Mouse (Mus musculus) monocyte, adult 2 months (primary cell): ENCODE measurements around the gene Pam.
"Not testable (repeated sequence)": the region's sequence is repeated elsewhere in the genome, so short reads cannot be mapped to it uniquely, and the experiment has no call there.

Experiments
- DNase-seq, 2 experiments: peaks; one replicate each; pipeline ENCODE4 v3.0.0; 2022; ENCODE audit warnings: low spot score in 2 of 2, low read depth in 1 of 2

The Pam gene

DNA sequence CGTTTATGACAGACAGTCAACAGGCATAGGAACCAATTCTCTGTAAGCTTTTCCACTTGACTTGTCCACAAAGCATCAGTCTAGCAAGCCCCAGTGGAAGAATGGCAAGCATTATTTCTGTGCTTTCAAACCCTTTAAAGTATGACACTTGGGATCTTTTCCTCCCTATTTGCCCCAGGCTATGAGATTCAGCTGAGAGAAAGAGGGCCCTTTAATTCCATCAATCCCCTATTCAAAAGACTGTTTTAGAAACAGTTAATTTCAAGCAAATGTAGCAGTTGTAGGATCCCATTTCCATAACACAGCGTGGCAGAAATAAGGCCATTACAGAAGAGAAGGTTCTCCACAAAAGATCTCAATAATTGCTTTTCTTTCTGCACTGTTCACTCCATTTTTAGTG is 53.0 kb downstream of the Pam start:
- DNase-seq = no peak

DNA sequence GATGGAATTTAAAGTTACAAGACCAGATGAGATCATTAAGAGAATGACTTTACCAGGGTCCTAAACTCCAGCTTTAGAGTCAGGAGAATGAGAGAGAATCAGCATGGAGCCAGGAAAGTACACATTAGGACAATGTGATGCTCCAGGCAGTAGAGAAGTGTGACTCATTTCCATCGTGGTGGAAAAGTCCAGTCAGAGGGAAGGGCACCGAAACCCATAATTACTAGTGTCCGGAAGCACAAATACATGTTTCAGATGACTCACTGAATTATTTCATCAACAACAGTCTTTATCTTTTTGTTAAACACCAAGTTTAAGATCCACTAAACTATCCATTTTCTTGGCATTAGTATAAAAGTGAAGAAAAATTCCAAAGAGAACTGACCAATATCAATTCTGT is 57.2 kb downstream of the Pam start:
- DNase-seq = no peak

DNA sequence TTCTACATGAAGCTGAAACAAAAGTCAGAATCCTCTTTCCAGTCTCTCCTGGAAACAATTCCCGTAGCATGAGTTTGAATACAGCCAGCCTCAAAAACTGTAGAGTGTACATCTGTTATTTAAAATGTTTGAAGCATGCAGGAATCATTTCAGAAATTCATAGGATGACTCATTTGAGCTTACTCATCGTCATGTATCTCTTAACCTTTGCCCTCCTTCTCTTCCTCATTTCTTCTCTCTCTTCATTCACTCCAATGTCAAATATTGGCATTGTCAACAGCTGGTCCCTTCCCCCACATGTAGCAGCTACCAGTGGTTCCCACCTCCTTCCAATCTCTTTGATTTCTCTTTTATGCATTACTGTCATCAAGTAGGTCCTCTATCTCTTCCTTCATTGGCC is 59.7 kb downstream of the Pam start:
- no peak for DNase-seq

DNA sequence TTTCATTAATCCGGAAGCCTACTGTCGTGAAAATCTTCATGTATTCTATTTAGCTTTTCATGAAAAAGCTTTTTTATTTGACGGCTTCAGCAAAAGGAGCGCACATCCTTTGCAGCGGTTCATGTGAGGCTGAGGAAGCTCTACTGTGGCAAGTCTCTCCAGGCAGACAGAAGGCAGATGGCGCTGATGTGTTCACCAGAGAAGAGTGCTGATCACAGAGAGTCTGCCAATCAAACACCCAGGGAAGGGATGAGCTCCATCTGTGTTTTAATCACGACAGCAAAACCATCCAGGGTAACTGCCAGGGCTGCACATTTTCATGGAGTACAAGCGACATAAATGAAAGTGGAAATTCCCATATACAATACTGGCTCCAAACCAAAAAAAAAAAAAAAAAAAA is 63.6 kb downstream of the Pam start:
- DNase-seq = no peak

DNA sequence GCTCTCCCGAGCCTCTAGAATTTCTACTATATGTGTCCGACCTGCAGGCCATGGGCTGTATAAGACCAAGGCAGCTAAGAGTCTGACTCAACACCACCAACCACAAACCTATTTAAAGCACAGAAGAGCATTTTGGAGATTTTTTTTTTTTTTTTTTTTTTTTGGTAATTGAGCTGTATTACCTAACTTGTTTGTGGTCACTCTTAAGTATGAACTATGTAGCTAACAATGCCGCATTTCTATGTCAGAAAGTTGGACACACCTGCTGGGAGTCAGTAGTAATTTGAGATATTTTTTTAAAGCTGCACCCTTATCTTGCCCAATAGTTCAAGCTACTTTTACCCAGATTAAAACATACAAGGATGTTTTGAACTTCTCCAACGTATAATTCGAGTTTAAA is 66.4 kb downstream of the Pam start:
- DNase-seq = no peak

DNA sequence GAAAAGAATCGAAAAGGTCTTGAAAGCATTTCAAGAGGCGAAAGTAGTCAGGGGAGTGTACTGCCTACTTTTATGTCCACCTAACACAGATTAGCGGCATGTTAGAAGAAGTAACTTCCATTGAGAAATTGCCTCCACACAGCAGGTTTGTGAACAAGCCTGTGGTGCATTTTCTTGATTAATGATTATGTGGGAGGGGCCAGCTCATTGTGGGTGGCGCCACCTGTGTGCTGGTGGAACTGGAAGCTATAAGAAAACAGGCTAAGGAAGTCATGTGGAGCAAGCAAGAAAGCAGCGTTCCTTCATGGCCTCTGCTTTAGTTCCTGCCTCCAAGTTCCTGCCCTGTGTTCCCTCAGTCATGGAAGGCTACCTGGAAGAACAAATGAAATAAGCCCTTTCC is 67.0 kb downstream of the Pam start:
- DNase-seq = no peak

DNA sequence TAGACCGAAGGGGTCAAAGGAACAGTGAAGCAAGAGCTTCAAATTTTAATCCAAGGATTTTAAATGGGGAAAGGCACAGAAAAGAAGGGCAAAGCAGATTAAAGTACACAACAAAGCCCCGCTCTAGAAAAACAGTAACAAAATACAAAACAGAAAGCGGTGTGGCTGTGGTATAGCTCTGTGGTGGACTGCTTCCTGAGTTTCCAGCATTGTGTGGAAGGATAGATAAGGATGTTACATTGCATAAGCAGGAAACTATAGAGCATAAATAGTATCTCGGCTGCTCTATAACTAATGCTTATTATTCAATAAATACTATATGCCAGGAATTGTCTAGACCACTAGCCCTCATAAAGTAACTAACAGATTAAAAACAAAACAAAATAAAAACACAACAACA is 67.5 kb downstream of the Pam start:
- DNase-seq = no peak

DNA sequence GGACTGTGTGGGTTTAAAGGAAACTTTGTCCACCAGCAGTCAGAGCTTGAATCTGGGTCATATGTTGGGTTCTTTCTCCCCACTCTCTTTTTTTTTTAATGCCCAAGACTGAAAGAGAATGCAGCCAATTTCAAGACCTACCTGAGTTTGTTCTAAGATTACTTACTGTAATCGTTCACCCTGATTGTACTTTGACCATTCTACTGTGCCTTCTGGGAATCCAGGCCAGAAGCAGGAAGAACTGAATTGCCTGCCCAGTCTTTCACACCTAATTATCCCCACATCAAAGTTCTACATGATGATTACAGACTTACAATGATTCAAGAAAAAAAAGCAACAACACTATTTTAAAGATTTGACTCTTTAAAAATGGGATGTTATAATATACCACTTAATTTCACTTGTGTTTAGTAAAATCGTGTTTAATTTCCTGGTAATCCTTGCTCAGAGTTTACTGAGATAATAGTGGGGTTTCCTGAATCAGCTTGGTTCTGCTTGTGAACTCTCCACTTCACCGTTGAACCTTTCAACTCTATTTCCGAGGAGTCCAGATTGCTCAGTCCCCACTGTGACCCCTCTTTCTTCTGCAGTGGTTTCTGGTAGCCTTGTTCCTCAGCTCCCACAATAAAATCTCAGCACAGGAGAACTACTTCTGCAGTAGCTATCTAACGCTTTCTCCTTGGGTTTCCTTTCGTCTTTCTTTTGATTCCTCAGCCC is 69.4 kb downstream of the Pam start:
- DNase-seq = no peak

DNA sequence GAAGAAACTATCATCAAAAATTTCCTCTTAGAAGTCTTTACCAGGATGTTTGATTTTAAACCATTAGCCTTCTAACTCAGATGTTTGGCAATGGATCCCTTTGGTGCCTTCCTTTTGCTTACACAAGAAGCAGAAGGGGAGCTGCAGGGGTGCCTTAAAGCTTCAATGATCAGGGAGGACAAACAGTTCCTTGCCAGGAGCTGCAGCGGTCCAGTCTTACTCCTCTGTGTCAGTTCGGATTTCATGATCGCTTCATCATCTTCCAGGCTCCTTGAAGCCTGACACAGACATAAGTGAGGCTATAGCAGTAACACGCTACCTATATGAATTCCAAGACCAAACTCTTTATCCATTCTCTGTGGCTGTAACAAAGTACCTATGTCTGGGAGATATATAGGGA is 71.6 kb downstream of the Pam start:
- no peak for DNase-seq

DNA sequence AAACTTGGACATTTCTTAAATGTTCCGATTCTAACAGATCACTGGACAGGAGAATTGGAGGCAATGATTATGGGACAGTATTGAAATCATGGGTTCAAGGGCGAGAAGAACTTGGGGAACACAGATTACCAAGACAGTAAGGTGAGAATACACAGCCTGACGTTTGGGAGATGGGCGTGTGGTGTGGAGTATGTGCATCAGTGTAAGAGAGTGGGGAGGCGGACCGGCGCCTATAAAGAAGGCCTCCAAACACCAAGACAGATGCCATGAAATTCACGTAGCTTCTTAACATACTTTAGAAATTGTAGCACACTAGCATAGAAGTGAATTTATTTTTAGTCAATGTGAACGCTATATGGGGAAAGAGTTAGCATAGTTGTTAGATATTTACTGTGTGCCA is 76.5 kb downstream of the Pam start:
- no peak for DNase-seq

DNA sequence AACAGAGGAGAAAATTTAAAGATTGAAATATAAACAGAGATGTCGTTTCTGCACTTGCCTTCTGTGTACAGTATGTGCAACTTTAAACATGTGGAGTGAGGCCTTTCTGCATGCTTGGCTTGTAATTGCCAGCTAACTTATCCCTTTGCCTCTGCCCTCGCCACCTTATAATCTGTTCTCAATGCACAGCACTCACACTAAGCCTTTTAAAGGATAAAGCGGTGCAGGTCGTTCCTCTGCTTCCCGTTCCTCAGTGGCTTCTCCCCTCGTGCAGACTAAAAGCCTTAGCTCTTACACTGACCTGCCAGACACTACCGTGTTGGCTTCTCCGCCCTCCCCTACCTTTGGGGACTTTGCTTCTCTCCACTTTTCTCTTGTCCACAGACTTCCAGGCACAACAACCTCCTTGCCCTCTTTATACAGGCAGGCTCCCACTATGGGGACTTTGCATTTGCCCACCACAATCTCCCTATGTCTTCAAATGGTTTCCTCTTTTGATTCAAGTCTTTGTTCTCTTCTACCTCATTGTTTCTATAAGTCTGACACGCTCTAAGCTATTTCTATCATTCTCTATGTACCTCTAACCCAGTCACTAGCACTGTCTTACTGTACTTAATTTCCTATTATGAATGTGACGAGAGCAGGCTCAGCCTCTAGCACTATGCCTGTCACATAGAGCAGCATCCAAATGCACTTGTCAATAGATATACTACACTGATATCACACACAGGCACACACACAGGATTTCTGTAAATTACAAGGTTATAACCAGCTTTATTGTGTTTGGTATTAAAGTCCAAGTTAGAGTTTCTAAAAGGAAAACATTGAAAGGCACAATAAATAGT is 79.2 kb downstream of the Pam start:
- no peak for DNase-seq

DNA sequence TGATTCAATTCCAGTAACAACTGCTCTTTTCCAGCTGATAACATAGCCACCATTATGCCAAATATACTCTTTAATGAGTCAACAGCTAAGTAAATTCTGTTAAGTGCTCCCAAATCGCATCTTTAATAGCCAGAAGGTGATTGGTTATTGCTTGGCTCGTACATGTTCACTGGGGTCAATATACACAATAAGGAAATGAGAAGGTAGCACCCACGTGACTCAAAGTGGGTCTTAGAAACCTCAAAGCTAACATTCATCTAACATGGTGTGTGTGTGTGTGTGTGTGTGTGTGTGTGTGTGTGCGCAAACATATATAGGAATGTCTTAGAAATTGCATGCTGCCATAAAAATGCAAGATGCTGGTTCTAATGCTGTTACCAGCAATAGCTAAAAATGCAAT is 79.9 kb downstream of the Pam start:
- DNase-seq = no peak

DNA sequence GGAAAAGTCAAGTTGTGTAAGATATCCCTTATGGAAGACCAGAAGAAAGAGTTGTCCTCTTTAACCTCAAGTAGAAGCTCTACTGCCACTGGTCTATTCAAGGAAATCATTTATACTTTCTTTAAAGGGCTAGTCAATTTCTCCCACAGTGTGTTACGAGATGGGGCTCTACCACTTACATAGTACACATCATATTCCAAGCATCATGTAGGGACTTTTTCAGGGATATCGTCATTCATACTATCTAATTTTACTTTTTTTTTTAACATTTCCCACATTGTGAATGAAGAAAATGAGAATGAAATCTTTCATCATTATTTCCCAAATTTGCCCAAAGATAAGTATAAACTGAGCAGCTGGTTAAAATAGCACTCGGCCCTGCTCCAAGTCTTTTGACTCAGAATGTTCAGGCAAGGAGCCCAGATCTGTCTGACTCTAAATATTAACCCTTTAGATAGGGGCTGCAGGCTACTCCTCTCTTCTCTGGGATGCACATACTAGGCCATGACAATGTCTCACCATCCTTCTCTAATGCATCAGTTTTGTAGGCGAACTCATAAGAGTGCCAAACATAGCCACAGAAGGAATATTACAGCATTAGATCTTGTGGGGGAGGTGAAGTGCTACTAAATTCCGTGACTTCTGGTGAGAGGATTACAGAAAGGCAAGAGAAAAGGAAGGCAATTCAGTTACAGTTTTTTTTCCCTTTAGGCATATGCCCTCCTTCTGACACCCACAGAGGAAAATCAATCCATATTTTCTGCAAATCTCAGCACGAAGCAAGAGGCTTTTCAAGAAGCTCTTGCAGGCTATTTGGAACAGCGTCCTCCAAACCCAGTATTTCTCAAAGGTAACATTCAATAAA is 92.7 kb downstream of the Pam start:
- DNase-seq = no peak

DNA sequence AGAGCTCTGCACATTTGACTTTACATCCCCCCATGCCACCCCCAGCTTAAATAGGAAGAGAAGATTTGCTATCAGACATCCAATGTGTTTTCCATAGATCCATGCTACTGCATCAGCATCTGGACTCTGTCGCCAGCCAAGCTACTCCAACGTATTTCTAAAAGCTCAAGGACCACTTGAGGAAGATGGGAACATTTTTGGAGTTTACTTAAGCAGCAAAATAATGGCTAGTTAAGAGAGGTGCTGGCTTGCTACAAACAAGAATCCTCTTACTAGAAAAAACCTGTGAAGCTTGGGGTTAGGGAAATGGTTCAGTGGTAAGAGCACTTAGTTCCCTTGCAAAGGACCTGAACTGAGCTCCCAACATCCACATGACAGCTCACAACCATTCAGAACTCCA is 96.0 kb downstream of the Pam start:
- DNase-seq = no peak

DNA sequence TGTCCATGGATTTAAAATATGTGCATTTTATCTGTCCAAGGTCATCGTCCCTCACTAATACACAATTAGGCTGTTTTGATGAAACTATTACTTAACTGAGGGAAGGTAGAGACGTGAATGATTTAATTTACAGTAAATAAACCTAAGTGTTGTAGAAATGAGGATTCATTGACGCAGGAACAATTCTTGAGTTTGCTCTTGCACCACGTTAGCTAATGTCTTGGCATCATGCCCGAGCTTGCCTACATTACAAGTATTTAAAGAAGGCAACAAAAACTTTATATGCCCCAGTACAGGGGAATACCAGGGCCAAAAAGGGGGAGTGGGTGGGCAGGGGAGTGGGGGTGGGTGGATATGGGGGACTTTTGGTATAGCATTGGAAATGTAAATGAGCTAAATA is 96.5 kb downstream of the Pam start:
- DNase-seq = not testable (repeated sequence)

DNA sequence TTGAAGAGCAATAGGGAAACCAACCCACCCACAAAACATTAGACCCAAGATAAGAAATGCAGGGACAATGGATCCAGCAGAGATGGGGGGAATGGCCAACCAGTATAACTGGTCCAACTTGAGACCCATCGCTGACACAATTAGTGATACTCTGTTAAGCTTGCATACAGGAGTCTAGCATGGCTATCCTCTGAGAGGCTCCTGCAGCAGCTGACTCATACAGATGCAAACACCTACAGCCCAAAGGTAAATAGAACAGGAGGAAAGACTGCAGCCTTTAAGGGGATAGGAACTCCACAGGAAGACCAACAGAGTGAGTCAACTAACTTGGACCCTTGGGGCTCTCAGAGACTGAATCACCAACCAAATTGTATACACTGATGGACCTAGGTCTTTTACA is 98.4 kb downstream of the Pam start:
- DNase-seq = no peak

DNA sequence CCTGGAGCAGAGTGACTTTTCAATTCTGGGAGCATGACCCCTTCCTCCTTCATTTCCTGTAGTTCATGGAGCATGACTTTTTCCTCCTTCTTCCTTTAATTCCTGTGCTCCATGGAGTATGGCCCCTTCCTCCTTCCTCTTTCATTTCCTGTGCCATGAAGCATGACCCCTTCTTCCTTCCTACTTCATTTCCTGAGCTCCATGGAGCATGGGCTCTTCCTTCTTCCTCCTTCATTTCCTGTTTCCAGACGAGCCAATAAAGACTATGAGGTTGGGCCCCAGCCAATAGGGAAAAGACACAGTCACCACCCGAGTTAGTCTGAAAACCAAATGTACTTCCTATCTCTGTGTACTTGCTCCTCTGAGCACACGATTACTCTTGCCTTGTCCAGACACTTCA is 103.5 kb downstream of the Pam start:
- no peak for DNase-seq

DNA sequence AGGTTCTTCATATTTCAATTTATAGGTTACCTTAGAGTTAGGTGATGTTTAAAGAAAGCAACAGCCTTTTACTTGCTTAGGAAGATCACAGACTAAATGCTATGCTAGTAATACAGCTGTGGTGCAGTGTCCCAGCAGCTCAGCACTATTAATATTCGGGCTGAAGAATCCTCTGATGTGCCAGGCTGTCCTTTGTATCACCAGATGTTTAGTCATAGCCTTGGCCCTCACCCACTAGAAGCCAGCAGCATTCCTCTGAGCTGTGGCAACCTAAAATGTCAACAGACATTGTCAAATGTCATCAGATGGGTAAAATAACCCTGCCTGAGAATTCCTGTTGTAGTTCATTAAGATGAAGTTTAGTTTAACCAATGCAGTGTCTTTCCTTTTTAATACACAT is 112.3 kb downstream of the Pam start:
- no peak for DNase-seq

DNA sequence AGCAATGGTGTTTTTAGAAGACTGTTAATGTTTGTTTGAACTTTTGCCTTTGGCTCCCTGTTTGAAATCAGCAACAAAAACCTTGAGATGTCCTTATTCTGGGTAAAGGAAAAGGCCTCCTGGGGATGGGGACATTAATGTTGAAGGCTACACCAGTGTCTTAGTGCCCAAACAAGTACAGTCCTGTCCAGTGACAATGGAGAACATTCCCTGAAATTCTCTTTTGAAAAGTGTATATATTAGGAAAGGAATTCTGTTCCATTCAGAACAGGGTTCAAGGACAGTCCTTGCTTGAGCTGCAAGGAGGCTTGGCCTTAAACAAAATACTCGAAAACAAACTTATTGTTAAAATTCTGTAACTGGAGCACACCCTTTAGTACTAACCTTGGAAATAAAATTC is 116.0 kb downstream of the Pam start:
- no peak for DNase-seq

DNA sequence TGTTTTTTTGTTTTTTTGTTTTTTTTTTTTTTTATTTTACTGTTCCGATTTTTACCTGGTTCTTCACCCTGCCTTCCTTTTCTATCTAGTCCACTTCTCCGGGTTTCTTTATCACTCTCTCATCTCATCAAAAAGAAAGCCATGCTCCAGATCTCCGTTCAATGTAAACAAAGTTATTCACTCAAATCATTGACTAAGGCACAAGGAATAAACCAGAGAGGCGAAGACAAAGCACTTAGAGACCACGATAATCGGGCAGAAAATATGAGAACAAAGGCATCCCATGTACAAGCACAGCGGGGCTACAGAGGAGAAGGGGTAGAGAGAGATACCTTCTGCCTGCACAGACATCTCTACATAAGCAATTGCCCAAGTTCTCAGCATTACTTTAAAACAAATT is 117.9 kb downstream of the Pam start:
- DNase-seq = no peak

DNA sequence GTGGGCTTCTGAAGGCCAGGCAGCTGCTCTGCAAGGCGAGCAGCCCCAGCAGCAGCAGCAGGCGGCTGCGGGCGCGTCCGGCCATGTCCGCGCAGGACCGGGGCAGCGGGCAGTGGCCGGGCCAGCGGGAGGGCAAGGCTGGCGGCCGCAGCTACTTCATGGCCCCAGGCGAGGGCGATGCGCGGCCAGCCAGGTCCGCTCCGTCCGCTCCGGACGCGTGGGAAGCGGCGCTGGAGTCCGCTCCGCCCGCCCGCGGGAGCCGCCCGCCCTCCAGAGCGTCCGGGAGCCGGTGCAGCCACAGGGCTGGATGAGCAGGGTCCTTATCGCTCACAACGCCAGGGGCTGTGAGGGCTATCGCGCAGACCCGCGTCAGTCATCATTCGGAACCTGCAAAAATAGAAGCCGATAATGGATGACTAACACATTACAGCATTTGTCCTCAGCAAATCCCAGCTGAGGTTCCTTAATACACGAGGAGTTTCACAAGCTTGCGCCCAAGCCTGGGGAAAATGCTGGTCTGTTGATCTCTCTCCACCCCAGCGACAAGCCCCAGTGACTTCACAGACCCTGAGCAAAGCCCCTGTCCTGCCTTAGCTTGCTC is 118.5 kb downstream of the Pam start:
- DNase-seq = no peak

DNA sequence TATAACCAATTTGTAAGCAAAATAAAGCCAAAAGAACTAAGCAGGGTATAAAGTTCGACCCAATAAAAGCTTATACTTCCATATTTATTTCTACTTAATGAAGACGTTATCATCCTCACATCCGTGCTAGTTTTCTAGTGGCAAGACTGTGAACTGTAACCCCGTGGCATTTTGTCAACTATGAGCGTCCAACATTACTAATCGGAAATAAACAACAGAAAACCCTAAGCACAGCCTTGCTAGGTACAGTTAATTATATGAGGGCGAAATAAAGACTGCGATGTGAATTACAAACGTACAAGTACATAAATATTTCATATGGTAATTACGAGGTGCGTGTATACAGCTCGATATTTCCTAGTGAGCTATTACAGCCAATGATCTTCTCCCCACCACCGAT is 119.4 kb downstream of the Pam start:
- no peak for DNase-seq
